Mouse (Mus musculus): Measurements from ENCODE around the gene Bcas3. TPM values are rescaled to one million over a fixed set of nuclear protein-coding genes. Genes with fewer than 3 reads are reported as not detected.

Bcas3 gene
- polyA plus RNA-seq, 1 experiment from 2014 or later: 31.2 TPM

DNA sequence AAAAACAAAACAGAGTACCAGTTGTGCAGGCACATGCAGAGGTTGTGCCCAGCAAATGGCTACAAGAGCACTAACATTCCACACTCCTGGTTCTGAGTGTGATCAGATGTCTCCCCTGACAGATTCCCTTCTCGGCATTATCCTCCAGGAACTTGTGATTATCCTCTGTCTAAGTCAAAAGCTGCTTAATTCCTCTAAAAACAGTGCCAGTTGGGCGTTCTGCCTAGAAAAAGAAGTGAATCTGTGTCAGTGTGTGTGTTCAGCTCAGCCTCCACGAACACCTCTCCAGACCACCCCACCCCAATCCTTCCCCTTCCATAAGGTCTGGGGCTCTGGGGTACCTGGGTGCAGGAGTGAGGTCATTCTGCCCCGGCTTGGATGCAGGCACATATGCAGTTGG is 427.3 kb downstream of the Bcas3 start:
- Histone ChIP-seq H3K4me1 (ENCODE audit: control insufficient read depth, insufficient read depth, low read length) (peaks cover 4% of the 10 kb centered on the region; the same call in 1 of the 2 replicates), H3K4me3 (ENCODE audit: low read depth, low read length) (no peak overlapping the region), H3K36me3 (replicated peaks; ENCODE audit: control insufficient read depth, insufficient read depth, low read depth, low read length) (no peaks in the 10 kb centered on the region), H3K9ac (replicated peaks; ENCODE audit: low read length) (no peak overlapping the region), H3K27ac (replicated peaks; ENCODE audit: low read depth, low read length) (no peak overlapping the region), H3K4me2 (ENCODE audit: low read depth, low read length) (no peak overlapping the region), H3K9me3 (replicated peaks; ENCODE audit: control insufficient read depth, low read length) (no peaks in the 10 kb centered on the region), H3K27me3 (ENCODE audit: control insufficient read depth, insufficient read depth, low read length) (no peaks in the 10 kb centered on the region)
- DNase-seq (ENCODE audit: low spot score) (no peak), ATAC-seq (replicated peaks; ENCODE audit: insufficient number of reproducible peaks, low FRiP score, low TSS enrichment, low read depth) (no peak)
- 71% methylated on average over 4 of the region's 4 CpGs for WGBS

DNA sequence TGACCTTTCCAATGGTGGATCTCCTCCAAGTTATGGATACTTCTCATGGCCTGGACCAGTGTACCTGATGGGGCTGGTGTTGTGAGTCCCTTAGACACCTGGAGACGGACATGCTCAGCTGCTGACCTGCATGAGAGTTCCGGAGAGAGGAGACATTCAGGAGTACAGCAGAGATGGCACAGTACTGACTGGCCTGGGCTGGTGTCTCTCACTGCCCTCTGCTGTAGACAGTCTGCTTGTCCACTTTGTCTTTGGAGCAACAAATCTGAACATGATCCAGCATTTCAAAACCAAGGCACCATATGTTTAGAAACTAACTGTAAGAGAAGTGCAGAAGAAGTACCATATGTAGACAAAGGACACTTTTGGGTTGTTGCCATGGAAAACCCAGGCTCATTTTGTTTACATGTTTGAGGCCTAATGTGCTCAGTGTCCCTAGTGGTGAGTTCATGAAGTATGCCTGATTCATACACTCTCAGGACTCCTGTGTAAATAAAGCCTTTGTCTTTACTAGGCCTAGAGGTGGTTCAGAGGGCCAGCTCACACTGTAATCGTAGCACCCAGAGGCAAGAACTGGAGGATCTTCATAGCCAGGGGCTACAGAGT is 433.2 kb downstream of the Bcas3 start:
- 73% methylated on average over 3 of the region's 3 CpGs for WGBS
- Histone ChIP-seq H3K9ac (replicated peaks; ENCODE audit: low read length) (no peak overlapping the region), H3K36me3 (replicated peaks; ENCODE audit: control insufficient read depth, insufficient read depth, low read depth, low read length) (no peaks in the 10 kb centered on the region), H3K9me3 (replicated peaks; ENCODE audit: control insufficient read depth, low read length) (no peaks in the 10 kb centered on the region), H3K4me3 (ENCODE audit: low read depth, low read length) (no peak overlapping the region), H3K27ac (replicated peaks; ENCODE audit: low read depth, low read length) (no peak overlapping the region), H3K27me3 (ENCODE audit: control insufficient read depth, insufficient read depth, low read length) (no peaks in the 10 kb centered on the region), H3K4me1 (ENCODE audit: control insufficient read depth, insufficient read depth, low read length) (no peaks in the 10 kb centered on the region), H3K4me2 (ENCODE audit: low read depth, low read length) (no peak overlapping the region)
- ATAC-seq (replicated peaks; ENCODE audit: insufficient number of reproducible peaks, low FRiP score, low TSS enrichment, low read depth): 0 out of 2 replicates have a peak, but pooled peaks have one; percentile 44
- DNase-seq (ENCODE audit: low spot score): peak; percentile 52

DNA sequence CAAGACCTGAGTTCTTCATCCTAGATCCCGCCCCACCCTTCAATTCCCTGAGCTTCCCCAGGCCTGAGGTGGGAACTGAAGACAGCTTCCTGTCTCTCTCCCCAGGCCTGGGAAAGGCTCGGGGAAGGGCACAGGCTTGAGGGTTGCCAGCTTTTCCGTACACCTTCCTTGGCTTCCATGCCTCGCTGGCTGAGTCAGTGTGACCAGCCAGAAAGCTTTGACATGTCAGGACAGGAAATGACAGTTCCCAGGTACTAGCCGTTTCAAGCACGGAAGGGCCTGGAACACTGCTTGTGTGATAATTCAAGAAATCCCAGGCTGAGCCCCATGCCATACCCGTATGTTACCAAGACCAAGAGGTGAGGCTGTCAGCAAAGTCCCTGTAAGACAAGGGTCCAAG is 436.8 kb downstream of the Bcas3 start:
- Histone ChIP-seq H3K9ac (replicated peaks; ENCODE audit: low read length) (no peak overlapping the region), H3K4me1 (ENCODE audit: control insufficient read depth, insufficient read depth, low read length) (no peaks in the 10 kb centered on the region), H3K36me3 (replicated peaks; ENCODE audit: control insufficient read depth, insufficient read depth, low read depth, low read length) (no peaks in the 10 kb centered on the region), H3K27me3 (ENCODE audit: control insufficient read depth, insufficient read depth, low read length) (no peaks in the 10 kb centered on the region), H3K4me2 (ENCODE audit: low read depth, low read length) (no peak overlapping the region), H3K27ac (replicated peaks; ENCODE audit: low read depth, low read length) (no peak overlapping the region), H3K4me3 (ENCODE audit: low read depth, low read length) (no peak overlapping the region), H3K9me3 (replicated peaks; ENCODE audit: control insufficient read depth, low read length) (no peaks in the 10 kb centered on the region)
- ATAC-seq (replicated peaks; ENCODE audit: insufficient number of reproducible peaks, low FRiP score, low TSS enrichment, low read depth) (no peak), DNase-seq (ENCODE audit: low spot score) (no peak)
- WGBS: 85% methylated on average over 7 of the region's 7 CpGs

DNA sequence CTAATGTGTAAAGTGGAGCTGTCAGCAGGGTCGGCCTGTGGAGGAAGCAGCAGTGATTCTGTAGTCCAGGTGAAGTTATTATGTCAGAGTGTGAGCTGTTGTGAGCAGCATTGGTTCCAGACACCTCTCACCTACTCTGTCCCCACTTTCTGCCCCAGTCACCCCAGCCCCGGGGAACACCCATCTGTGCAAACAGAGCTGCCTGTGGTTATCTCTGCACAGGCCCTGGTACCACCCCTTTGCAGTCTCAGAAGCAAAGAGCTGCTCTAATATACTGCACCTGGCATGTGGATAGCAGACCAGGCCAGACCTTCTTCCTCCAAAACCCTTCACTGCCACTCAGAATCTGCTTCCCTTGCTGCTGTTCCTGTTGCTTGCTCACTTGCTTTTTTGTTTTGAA is 437.3 kb downstream of the Bcas3 start:
- H3K4me3 ChIP-seq (ENCODE audit: low read depth, low read length): no peak overlapping the region
- no peak overlapping the region for H3K27ac ChIP-seq (replicated peaks; ENCODE audit: low read depth, low read length)
- ATAC-seq (replicated peaks; ENCODE audit: insufficient number of reproducible peaks, low FRiP score, low TSS enrichment, low read depth): no peak
- no peaks in the 10 kb centered on the region for H3K9me3 ChIP-seq (replicated peaks; ENCODE audit: control insufficient read depth, low read length)
- 76% methylated on average over 2 of the region's 2 CpGs for WGBS
- DNase-seq (ENCODE audit: low spot score): no peak
- H3K27me3 ChIP-seq (ENCODE audit: control insufficient read depth, insufficient read depth, low read length): no peaks in the 10 kb centered on the region
- no peak overlapping the region for H3K4me2 ChIP-seq (ENCODE audit: low read depth, low read length)
- no peak overlapping the region for H3K9ac ChIP-seq (replicated peaks; ENCODE audit: low read length)
- H3K4me1 ChIP-seq (ENCODE audit: control insufficient read depth, insufficient read depth, low read length): no peaks in the 10 kb centered on the region
- H3K36me3 ChIP-seq (replicated peaks; ENCODE audit: control insufficient read depth, insufficient read depth, low read depth, low read length): no peaks in the 10 kb centered on the region

DNA sequence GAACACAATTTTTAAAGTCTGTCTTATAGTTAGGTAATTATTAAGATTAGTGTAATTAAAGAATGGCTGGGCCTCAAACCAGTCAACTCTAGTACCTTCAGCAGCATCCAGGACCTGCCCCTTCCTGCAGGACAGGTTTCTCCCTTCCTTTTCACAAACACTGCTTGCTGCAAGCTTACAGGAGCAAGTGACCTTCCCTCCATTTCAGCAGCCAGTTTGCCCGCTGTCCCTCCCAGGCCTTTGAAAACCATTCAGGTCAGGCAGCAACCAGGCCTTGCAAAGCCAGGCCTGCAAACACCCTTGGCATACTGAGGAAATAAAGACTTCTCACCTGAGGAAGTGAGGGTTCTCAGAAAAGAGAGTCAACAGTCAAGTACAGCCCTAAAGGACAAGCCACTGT is 438.2 kb downstream of the Bcas3 start:
- no peak overlapping the region for H3K4me2 ChIP-seq (ENCODE audit: low read depth, low read length)
- no peak overlapping the region for H3K9ac ChIP-seq (replicated peaks; ENCODE audit: low read length)
- DNase-seq (ENCODE audit: low spot score): no peak
- H3K4me3 ChIP-seq (ENCODE audit: low read depth, low read length): no peak overlapping the region
- no peaks in the 10 kb centered on the region for H3K27me3 ChIP-seq (ENCODE audit: control insufficient read depth, insufficient read depth, low read length)
- H3K4me1 ChIP-seq (ENCODE audit: control insufficient read depth, insufficient read depth, low read length): no peaks in the 10 kb centered on the region
- 85% methylated on average over 1 of the region's 1 CpGs for WGBS
- H3K9me3 ChIP-seq (replicated peaks; ENCODE audit: control insufficient read depth, low read length): no peaks in the 10 kb centered on the region
- ATAC-seq (replicated peaks; ENCODE audit: insufficient number of reproducible peaks, low FRiP score, low TSS enrichment, low read depth): no peak
- no peak overlapping the region for H3K27ac ChIP-seq (replicated peaks; ENCODE audit: low read depth, low read length)
- no peaks in the 10 kb centered on the region for H3K36me3 ChIP-seq (replicated peaks; ENCODE audit: control insufficient read depth, insufficient read depth, low read depth, low read length)

DNA sequence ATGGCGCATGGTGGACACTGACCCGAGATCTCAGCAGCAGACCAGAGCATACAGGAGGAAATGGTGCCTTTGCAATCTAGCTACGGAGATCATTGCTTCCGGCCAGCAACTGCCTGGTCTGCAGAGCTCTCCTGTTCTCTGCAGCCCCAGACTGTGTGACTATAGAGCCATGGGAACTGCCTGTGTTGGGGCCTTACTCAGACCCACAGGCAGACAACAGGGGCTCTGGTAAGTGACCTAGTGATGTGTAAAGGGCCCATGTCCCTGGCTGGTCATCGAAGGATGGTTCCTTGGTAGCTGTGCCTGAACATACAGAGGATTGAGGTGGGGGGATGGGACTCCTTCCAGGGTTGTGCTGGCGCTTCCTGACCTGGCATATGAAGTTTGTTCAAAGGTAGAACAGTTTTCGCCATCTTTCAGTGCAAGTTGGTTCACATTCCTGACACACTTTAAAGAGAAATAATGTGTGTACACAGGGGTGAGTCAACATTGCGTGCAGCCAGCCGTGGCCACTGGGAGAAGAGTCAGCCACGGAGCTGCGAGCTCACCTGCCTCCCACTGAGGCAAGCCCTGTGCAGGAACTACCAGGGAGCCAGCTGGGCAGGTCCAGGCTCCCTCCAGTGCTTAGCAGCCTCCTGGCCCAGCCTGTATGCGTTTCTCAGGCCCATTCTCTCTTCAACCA is 439.7 kb downstream of the Bcas3 start:
- no peak overlapping the region for H3K9ac ChIP-seq (replicated peaks; ENCODE audit: low read length)
- H3K9me3 ChIP-seq (replicated peaks; ENCODE audit: control insufficient read depth, low read length): no peaks in the 10 kb centered on the region
- no peaks in the 10 kb centered on the region for H3K4me1 ChIP-seq (ENCODE audit: control insufficient read depth, insufficient read depth, low read length)
- H3K4me3 ChIP-seq (ENCODE audit: low read depth, low read length): no peak overlapping the region
- no peaks in the 10 kb centered on the region for H3K27me3 ChIP-seq (ENCODE audit: control insufficient read depth, insufficient read depth, low read length)
- no peak overlapping the region for H3K27ac ChIP-seq (replicated peaks; ENCODE audit: low read depth, low read length)
- WGBS: 66% methylated on average over 12 of the region's 12 CpGs
- no peaks in the 10 kb centered on the region for H3K36me3 ChIP-seq (replicated peaks; ENCODE audit: control insufficient read depth, insufficient read depth, low read depth, low read length)
- ATAC-seq (replicated peaks; ENCODE audit: insufficient number of reproducible peaks, low FRiP score, low TSS enrichment, low read depth): no peak
- no peak overlapping the region for H3K4me2 ChIP-seq (ENCODE audit: low read depth, low read length)
- no peak for DNase-seq (ENCODE audit: low spot score)

DNA sequence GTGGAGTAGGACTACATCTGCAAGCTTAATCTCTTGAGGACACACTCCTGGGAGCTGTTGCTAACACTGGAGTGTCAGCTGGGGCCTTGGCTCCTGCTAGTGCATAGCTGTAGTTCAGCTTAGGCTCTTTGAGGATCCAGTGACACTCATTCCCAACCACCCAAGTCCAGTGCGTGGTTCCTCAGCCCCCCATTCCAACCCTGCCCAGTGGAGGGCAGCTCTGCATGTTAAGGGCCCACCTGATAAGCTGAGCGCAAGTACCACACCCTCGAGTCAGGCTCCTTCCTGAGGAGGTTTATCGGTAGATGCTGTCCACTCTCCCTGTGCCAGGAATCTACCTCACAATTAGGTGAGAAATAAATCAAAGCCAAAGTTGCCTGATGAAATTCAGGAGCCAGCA is 446.5 kb downstream of the Bcas3 start:
- Histone ChIP-seq H3K4me2 (ENCODE audit: low read depth, low read length) (no peak overlapping the region), H3K4me1 (ENCODE audit: control insufficient read depth, insufficient read depth, low read length) (no peaks in the 10 kb centered on the region), H3K4me3 (ENCODE audit: low read depth, low read length) (no peak overlapping the region), H3K27ac (replicated peaks; ENCODE audit: low read depth, low read length) (no peak overlapping the region), H3K36me3 (replicated peaks; ENCODE audit: control insufficient read depth, insufficient read depth, low read depth, low read length) (no peaks in the 10 kb centered on the region), H3K9me3 (replicated peaks; ENCODE audit: control insufficient read depth, low read length) (no peaks in the 10 kb centered on the region), H3K27me3 (ENCODE audit: control insufficient read depth, insufficient read depth, low read length) (no peaks in the 10 kb centered on the region), H3K9ac (replicated peaks; ENCODE audit: low read length) (no peak overlapping the region)
- no peak for DNase-seq (ENCODE audit: low spot score)
- WGBS: 80% methylated on average over 4 of the region's 4 CpGs
- no peak for ATAC-seq (replicated peaks; ENCODE audit: insufficient number of reproducible peaks, low FRiP score, low TSS enrichment, low read depth)

DNA sequence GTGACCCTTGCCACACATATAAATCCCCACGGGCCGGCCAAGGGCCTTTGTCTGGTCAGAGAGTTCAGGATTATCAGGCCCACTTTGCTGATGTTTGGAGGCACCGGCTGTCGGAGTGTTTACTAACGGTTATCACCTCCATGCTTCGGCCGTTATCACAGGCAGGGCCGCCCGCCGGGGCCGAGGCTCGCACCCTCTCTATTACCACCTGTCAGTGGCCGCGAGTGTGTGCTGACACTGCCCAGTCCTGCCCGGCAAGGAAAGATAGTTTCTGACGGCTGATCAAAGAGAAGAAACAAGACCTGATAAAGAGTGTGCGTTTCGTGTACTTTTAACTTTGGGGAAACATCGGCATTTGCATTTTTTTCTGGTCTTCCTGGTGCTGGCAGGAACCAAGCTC is 446.9 kb downstream of the Bcas3 start:
- 53% methylated on average over 19 of the region's 19 CpGs for WGBS
- Histone ChIP-seq H3K4me2 (ENCODE audit: low read depth, low read length) (no peak overlapping the region), H3K9me3 (replicated peaks; ENCODE audit: control insufficient read depth, low read length) (no peaks in the 10 kb centered on the region), H3K36me3 (replicated peaks; ENCODE audit: control insufficient read depth, insufficient read depth, low read depth, low read length) (no peaks in the 10 kb centered on the region), H3K4me3 (ENCODE audit: low read depth, low read length) (no peak overlapping the region), H3K27me3 (ENCODE audit: control insufficient read depth, insufficient read depth, low read length) (no peaks in the 10 kb centered on the region), H3K4me1 (ENCODE audit: control insufficient read depth, insufficient read depth, low read length) (no peaks in the 10 kb centered on the region), H3K27ac (replicated peaks; ENCODE audit: low read depth, low read length) (no peak overlapping the region), H3K9ac (replicated peaks; ENCODE audit: low read length) (no peak overlapping the region)
- DNase-seq (ENCODE audit: low spot score): no peak
- ATAC-seq (replicated peaks; ENCODE audit: insufficient number of reproducible peaks, low FRiP score, low TSS enrichment, low read depth): no peak
